Mouse (Mus musculus) spleen, adult 18-20 months (tissue): ENCODE data around the gene Igfals.
A peak's percentile ranks its signal among the peaks of the same experiment; 100 is the strongest.

Source experiments
- DNase-seq, 2 experiments: peaks; one replicate each; pipeline ENCODE4 v3.0.0; 2022; ENCODE audit warnings: mixed read lengths in 2 of 2

The Igfals gene

DNA sequence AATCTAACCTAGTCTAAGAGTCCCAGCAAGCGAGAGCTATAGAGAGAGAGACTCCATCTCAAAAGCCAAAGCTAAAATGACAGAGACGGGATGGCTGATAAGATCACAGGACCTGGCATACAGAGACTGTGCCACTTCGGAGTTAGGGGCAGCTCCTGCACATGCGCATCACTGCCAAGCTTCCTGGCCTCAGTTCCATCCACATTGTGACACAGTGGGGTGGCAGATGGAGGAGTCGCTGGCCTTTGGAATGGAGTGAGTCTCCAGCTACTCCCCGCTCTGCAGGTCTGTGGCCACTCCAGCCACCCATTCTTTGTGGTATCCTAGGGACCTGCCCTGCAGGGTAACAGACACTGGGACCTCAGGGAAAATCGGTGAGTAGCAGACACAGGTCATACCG lies at the start of gene Igfals:
Gene Igfals (plus strand): TSS at position 222 of the 400 bp plus-strand sequence.
- no peak for DNase-seq

DNA sequence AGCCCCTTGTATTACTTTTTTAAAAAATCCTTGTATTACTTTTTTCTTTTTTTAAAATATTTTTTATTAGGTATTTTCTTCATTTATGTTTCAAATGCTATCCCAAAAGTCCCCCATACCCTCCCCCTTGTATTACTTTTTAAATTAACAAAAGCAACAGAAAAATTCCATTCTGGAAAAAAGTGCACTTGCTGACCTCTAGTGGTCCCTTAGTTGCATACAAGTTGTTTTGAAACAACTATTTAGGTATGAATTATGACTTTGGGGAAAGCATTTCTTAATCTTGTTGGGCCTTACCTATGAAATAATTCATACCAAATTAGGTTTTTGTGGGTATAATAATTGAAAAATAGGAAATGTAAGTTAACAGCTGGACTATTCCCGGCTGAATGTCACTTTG lies 48.3 kb upstream of the Igfals start:
- DNase-seq, result no peak

DNA sequence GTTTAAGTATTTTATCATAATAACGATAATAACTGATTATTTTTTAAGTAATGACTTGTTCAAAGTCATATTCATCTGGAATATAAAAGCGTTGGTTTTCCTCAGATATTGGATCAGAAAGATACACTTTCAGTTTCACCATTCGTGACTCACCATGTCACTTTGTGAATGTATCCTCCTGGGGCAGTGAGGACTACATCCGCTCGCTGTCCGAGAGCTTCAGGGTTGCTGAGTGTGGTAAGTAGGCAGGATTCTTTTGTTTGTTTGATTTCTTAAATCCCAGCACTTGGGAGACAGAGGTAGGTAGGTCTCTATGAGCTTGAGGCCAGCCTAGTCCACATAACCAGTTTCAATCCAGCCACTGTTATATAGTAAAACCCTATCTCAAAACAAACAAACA lies 47.6 kb upstream of the Igfals start:
- no peak for DNase-seq

DNA sequence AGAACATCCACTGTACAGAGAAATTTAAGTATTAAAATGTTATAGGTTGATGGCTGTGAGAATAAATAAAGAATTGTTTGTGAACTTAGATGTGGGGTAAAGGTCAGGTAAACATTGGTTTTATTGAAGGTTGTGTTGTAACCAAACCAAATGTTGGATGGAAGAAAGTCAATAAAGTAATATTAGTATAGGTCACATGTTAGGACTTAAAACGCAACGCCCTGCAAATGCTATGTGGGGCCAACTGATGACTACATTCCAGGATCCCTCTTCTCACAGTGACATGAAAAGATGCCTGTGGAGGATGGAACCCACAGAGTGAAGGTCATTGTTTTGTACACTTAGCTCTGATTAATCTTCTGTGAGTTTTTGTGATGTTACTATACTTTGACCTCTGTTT lies 46.3 kb upstream of the Igfals start:
- DNase-seq, result no peak

DNA sequence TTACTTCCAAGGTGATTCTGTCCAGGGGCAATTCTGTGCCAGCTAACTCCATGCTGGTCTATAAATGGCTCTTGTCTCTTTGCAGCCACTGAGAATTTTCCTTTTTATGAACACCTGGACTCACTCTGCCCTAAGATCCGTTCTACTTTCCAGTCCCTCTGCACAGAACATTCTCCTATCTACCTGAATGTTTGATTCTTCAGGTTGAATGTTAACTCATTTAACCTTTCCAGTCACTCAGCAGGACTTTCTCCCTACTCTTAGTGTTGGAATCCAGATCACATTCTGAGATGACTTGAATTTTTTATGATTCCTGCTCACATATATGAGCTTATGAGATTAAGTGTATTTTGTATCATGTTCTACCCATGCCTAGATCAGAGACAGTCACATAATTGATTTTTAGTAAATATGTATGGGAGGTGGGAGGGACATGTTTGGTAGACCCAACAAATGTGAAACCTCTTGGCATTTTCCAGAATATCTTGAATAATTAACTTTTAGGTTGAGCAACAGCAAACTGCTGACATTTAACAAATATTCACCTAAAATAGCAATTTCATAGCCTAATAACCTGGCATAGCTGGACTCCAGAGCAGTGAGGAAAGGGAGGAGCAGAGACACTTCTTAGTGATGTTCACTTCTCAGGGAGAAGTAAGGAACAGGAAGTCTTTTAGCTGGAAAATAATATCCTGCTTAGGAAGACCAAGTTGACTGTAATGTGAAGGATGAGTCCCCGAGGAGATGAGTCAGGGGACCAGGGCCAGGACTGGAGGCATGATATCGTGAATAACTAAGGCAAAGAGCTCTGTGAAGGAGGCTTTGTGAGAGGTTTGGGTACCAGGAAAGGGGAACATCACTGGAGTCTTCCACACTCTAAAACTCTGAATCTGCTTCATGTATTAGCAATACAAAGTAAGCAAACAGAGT lies 44.2 kb upstream of the Igfals start:
- no peak for DNase-seq

DNA sequence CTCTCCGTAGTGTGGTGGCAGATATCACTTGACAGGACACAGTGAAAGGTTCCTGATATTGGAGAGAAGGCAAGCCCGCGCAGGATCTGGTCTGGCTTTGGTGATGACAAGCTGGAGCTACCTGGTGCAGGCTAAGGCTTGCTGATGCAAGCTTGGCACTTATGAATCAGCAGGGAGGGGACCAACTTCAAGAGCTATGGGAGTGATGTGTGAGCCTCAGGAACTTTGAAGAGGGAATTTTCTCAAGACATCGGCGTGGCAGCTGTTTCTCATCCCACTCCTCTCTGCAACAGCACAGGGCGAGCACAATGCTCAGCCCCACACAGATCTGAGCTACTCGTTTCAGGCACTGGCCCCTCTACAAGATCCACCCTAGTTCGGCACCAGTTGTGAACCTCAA lies 26.0 kb upstream of the Igfals start, which contains the start of gene Hagh:
Gene Hagh (plus strand): TSS at position 302 of the 400 bp plus-strand sequence.
- DNase-seq, result no peak

DNA sequence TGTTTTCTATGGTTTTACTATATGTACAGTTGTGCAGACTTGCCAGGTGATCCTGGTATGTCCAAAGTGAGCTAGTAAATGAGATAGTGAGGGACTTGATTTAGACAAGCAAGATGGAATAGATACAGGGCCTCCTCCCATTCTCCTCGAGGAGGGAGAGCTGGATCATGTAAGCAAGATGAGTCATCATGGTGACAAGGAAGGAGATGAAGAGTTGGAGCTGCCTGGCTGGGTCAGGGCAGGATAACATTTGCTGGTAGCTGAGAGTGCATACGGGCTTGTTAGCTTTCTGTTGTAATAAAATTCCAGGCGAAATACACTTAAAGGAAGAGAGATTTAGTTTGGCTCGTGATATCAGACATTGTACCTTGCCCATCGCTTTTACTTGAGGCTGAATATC lies 25.5 kb upstream of the Igfals start:
- DNase-seq, result no peak

DNA sequence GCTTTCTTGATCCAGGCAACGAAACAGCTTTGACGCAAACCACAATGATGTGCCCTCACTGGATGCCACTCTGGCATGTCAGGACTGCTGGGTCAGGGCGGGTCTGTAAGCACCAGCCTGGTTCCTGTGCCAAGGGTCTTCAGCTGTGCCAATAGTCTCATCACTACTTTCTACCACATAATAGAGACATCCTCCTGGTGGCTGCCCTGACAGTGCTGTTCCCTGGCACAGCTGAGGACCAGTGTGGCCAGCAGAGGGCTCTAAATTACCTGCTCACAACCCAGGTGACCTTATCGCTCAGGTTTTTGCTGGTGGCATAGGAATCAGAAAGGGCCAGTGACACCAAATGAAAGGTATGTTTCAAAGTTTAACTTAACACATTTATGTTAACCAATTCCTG lies 24.7 kb upstream of the Igfals start:
- peak in 1 of 2 experiments; percentile 38 for DNase-seq

DNA sequence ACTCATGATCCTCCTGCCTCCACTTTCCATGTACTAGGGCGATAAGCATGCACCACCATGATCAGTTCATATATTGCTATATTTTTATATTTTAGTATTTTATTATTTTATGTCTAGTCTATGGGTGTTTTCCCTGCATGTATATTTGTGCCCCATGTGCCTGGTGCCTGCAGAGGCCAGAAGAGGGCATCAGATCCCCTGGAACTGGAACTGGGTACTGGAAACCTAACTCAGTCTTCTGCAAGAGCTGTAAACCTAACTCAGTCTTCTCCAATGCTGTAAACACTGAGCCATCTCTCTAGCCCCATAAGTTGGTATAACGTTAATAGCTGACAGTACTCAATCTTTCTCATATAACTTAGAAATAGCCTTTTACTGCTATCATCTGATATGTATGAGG lies 23.2 kb upstream of the Igfals start:
- DNase-seq, result no peak

DNA sequence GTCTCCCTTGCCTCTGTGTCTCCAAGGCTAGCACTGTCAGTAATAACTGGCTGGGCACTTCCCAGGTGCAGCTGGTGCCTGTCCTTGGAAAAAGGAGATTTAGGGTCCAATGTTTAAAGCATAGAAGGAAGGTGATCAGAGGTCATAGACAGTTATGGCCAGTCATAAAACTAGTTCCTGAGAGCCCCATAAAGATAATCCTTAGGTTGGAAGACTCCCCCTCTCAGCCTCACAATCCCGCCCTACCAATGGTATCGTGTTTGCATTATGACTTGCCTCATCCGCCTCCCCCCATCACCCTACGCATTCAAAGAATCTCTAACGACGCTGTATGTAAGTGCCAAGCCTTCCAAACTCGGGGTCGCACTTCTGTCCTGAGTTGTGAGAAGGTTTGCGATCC lies 21.3 kb upstream of the Igfals start:
- DNase-seq, result no peak

DNA sequence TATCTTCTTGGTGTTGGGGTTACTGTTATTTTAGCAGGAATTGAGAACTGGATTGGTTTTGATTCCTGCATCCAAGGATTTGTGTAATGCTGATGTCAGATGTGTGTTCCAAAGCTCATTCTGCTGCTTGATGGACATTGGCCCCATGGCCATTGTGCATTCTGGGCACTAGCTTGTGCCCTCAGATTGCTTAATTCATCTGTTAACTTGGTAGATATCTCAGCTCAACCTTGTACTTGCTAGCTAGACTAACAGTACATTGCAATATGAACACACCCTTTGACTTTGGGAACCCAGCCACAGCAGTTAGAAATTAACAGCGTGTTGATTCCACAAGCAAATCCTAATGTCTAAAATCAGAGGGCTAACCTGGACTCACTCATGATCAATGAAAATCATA lies 18.4 kb upstream of the Igfals start:
- DNase-seq, result no peak

DNA sequence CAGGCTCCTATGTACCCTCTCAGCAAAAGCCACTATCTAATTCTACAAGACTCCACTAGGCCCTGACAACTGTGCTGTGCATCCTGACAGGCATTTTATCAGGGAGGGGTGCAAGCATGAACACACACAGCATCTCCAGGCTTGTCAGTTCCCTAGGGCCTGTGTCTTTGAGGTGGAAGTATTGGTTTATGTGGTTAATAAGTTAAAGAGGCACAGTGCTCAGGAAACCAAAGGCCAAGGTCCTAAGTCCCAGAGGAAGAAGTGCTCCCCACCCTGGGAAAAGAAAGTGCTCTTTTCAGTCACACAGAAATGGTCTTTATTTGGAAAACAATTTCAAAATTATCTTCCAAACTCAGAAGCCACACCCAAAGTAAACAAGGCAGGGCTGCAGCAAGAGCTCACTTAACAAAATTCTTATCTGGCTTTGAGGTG lies 17.2 kb upstream of the Igfals start:
- no peak for DNase-seq

DNA sequence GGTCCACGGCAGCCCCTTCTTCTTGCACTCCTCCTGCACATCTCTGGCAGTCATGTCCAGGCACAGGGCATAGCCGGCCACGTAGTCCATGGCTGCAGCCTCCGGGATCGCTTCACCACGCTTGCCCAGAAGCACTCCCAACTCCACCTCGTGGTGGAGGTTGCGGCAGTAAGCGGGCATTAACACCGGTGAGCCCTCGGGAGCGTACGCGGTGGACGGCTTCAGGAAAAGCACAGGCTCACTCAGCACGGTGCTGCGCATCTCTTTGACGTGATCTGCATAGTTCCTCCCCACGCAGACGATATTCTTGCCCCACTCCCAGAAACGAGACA lies 16.1 kb upstream of the Igfals start:
- no peak for DNase-seq

DNA sequence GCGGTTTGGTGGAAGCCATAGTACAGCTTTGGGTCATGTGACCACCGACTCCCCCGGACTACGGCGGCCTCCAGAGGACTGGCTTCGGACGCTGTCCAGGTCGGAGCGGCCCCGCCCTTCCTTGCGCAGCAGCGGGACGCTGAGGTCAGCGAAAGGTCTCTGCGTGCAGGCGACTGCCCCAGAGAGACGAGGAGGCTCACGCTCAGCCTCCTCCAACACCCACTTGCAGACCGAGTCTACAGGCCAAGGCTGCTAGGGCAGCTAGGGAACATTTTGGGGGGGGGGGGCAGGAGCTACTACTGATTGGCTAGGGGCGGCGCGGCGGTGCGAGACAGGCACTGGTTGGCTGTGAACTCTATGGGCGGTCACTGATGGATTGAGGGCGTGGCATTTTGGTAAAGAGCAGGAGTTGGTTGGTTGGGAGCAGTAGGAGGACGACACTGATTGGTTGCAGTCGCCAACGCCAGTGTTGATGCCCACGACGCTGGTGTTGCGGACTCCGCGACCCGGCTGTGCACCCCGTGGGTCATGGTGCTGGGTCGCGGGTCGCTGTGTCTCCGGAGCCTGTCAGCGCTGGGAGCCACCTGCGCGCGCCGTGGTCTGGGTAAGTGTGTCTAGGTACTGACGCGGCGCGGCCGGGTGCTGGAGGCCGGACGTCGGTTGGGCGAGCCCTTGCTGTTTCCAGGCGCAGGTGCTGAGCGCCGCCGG lies 15.6 kb upstream of the Igfals start, which contains the start of gene Fahd1:
Gene Fahd1 (minus strand): TSS at position 300 of the 708 bp plus-strand sequence.
- DNase-seq, result peak; percentile 86 to 90

DNA sequence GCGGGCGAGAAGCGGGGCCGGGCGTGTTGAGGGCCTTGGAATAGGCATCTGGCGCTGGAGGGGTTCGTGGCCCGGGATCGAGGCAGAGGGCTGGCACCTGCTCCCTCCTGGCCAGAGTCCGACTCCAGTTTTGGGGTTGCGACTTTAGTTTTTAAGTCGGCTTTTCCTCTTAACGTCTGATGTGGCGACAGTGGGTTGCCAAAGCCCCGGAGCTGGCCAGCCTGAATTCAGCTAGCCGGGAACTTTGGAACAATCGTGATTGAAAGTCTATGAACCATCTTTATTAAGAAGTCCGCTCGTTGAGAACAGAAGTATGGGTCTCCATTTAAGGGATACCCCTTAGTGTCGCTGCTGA lies 15.0 kb upstream of the Igfals start:
- DNase-seq, result no peak

DNA sequence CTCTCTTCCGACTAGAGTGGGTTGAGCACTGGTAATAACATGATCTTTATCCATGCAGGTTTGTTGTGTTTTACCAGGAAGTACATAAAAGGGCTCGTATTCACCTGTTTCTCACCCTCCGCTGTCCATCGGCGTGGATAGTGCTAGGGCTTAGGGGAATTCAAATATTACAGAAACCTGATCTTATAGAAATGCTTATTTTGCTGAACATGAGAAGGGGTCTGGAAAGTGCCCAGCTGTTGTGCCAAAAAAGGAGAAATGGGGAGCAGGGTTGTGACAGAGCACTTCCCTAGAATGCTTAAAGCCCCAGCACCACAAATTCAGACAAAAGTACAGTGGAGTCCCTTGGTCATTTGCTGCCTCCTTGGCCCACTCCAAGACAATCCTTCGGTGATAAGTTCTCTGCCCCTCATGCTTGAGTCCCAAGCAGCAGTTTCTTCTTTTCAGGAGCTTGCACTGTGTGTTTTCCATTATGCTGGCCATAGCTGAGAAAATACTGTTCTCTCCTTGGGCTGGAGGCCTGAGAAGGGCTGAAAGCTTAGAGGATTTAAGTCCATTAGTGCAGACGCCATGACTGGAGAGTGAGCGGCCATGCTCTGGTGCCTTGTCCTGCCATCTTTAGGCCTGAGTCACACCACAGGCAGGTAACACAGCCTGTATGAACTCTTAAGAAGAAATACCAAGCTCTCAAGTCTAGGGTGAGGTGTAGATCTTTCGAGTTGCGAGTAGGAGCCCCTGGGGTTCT lies 14.2 kb upstream of the Igfals start:
- no peak for DNase-seq

DNA sequence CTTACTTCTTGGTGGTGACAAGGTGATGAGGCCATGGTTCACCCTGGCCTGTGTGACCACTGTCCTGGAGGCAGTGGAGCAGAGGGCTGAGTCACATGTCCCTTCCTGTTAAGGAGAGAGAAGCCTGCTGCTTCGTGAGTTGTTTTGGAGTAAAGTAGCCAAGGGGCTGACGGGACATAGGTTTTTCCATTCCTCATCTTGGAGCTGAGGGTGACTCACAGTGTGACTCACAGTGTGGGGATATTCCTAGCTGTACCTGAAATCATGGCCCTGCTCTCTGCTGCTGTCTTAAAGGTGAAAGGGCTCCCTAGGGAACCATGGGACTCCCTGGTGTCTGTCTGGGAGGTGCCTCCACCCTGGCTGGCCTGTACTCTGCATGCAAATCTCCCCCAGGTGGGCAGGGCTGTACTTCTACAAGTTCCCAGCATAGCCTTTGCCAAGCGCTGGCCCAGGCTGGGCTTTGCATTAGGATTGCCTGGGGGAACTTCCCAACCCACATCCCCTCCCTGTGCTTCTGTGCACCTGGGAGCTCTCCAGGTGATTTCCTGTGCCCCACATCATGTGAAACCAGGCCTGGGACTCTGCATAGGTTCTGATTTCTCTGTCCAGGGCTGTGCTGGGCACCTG lies 9.8 kb upstream of the Igfals start:
- no peak for DNase-seq

DNA sequence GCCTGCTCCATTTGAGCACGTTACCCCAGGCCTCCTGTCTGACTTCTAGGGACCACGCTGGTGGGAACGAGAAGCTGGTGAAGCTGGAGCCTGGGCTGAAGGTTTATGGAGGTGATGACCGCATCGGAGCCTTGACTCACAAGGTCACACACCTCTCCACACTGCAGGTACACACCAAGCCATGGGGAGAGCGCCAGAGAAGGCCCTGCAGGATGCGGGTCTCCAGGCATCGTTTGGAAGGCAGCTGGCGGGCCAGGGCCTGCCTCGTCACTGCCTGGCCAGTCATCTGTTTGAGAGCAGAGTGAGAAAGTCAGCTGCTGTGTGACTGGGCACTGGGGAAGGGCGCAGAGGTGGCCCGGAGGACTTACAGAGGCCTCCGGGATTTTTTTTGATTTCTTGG lies 9.2 kb upstream of the Igfals start:
- DNase-seq, result no peak

DNA sequence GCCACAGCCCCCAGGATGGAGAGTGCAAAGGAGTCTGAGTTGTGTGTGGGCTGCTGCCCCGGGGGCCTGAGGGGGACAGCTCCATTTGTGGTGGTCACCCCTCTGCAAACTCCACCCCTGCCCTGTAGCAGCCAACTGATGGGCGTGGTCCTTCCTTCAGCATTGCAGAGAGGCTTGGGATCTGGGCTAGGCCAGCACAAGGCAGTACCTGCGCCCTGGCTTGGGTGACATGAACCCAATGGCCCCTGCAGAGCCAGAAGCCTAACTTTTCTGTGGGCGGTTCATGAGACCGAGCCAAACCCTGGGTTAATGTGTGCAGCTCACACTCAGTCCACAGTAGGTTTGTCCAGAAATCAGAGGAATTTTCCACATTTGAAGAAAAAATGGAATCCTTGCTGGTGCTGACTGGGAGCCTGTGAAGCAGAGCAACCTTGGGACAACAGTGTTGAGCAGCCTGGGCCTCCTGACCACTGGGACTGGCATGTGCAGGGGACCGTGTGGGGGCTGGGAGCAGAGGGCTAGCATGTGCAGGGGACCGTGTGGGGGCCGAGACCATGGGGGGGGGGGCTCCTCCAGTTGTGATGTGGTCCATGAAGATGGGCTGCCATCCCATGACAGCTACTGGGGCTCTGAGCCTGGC lies 7.8 kb upstream of the Igfals start:
- DNase-seq, result no peak

DNA sequence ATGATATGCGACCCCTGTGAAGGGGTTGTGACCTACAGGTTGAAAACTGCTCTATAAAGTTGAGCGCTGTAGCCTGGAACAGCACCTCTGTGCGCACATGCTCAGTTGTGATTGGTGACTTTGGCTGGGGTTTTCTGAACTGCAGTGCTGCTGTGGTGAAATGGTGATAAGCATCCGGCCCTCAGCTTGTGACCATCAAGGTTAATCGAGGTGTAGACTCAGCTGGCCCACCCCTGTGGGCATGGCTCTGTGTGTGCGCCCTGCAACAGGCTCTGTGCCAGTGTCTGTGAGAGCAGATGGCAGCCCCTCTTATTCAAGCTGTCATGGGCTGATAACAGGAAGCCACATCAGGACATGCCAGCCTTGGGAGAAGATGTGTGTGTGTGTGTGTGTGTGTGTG lies 6.8 kb upstream of the Igfals start:
- DNase-seq, result no peak

DNA sequence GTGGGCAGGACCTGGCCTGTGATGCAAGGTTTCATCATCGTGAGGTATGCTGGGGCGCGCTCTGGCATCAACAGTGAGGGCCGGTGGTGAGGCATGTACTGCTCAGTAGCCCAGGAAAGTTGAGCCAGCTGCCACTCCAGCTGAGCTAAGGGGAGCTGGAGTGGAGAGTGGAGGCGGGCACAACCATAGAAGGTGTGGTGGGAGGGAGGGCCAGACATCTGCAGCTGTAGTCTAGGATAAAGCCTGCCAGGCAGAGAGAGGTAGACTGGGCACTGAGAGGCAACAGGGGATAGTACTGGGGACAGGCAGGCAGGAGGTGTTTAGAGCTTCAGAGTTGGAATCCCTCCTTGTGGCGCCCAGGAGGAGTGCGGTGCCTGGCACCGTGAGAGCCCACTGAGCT lies 5.7 kb upstream of the Igfals start:
- no peak for DNase-seq

DNA sequence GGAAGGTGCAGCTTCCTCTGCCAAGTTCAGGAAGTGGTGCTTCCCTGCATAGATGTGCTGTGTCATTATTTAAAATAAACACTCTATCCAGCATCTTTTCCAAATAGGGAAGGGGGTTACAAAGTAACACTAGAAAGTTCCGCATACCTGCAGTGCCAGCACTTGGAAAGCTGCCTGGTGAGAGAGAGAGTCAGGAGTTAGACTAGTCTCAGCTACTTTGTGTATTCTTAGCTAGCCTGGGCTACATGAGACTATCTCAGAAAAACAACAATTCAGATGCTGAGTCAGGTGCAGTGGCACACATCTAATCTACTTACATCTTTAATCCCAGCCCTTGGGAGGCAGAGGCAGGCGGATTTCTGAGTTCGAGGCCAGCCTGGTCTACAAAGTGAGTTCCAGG lies 4.0 kb upstream of the Igfals start:
- DNase-seq, result no peak

DNA sequence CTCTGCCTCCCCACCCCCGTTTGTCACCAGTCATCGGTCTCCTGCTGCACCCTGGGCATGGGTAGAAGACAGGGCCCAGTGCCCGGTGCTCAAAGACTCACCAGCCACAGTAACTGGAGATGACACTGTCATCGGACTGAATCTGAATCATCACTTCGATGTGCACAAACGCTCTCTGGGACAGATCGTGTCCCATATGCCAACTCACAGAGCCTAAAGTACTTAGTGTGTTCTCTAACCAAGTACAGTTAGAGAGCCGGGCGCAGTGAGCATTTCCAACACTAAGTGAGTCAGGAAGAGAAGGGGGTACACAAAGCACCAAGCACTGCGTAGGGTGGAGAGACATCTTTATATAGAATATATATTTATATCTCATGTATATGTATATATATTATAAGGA lies 2.1 kb downstream of the Igfals start:
- DNase-seq, result no peak
